Mouse (Mus musculus): ENCODE measurements around the gene Akap8l. TPM values are rescaled to one million over a fixed set of nuclear protein-coding genes. Genes with fewer than 3 reads are reported as not detected.

Gene Akap8l
- polyA plus RNA-seq, 1 experiment, result 189 TPM

DNA sequence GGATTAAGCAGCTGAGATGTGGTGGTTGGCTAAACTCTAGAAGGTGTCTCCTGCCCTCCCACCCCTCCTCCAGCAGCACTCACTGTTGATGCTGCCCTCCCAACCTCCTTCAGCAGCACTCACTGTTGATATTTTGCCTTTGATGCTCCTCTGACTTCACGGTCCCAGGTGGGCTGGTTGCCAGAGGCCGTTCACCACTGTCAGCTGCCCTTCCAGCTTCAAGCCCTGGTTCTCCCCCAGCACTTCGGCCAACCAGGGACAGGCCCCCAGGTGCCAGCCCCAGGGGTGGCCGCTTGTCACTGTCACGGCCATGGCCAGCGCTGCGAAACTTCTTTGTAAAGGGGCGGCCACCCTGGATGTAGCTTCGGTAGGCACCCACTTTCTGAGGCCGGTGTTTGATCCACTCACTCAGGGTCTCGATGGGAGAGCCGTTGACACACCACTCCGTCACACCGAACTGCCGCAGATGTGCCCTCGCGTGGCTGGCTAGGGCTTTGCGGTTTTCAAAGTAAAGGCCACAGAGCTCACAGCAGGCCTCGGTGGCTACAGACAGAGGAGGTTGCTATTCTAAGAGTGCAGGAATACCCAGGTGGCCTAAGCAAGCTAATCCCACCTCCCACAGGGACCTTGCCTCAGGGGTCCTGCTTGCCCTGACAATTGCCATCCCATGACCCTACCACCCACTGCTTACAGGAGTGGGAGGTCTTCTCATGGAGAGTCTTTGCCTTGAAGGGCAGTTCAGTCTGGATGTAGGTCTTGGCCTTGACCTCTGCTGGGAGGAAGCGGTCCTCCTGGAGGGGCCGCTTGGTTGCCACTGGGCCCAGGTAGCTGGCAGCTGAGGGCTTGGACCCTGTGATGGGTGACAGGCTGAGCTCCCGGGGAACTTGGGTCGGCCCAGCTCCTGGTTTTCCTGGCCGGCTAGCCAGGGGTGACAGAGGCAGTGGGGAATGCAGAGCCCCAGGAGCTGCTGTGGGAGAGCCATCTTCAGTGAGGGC, 6.7 kb upstream of the Akap8l start:
- TF ChIP-seq POLR2A (IDR thresholded peaks at IDR 0.05; ENCODE audit: borderline replicate concordance, extremely low read depth, insufficient read depth, insufficient read length, poor library complexity, severe bottlenecking), result no peak
- TF ChIP-seq CTCF (IDR thresholded peaks at IDR 0.05; ENCODE audit: borderline replicate concordance, extremely low read depth, insufficient read depth, insufficient read length), result no peak
- no peak for DNase-seq (ENCODE audit: low read depth)

DNA sequence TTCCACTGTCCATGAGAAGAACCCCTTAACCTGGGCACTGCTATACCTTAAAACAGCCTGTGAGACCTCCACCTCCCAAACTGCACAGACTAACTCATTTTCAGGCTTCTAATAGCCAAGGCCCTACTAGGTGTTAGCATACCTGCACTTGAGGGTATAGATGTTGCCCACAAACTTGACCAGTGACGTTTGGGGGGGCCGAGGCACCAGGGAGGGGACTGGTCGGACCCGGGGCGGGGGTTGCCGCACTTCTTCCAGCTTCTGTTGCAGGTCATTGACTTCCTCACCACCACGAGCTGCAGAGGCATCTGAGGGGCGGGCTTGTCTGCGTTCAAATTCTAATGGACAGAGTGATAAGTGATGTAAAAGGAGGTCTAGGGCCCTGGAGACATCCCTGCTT, 5.9 kb upstream of the Akap8l start:
- no peak for DNase-seq (ENCODE audit: low read depth)
- no peak for TF ChIP-seq CTCF (IDR thresholded peaks at IDR 0.05; ENCODE audit: borderline replicate concordance, extremely low read depth, insufficient read depth, insufficient read length)
- TF ChIP-seq POLR2A (IDR thresholded peaks at IDR 0.05; ENCODE audit: borderline replicate concordance, extremely low read depth, insufficient read depth, insufficient read length, poor library complexity, severe bottlenecking), result no peak

DNA sequence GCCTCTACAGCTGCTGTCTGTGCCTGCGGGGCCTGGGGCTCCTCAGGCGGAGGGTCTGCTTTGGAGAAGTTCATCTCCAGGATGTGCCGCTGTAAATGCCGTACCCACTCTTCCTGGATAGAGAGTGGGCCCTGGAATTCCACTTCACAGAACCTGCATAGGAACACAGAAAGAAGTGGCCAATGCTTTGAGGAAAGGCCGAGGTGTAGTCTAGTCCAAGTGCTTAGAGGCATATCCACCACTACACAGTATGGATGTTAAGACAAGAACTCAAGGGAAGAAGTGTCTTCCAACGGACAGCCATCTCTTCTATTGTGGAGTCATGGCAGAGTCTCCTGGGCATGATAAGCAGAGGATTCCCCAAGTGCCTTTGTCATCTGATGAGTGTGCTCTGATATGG, 4.6 kb upstream of the Akap8l start:
- no peak for DNase-seq (ENCODE audit: low read depth)
- no peak for TF ChIP-seq CTCF (IDR thresholded peaks at IDR 0.05; ENCODE audit: borderline replicate concordance, extremely low read depth, insufficient read depth, insufficient read length)
- no peak for TF ChIP-seq POLR2A (IDR thresholded peaks at IDR 0.05; ENCODE audit: borderline replicate concordance, extremely low read depth, insufficient read depth, insufficient read length, poor library complexity, severe bottlenecking)

DNA sequence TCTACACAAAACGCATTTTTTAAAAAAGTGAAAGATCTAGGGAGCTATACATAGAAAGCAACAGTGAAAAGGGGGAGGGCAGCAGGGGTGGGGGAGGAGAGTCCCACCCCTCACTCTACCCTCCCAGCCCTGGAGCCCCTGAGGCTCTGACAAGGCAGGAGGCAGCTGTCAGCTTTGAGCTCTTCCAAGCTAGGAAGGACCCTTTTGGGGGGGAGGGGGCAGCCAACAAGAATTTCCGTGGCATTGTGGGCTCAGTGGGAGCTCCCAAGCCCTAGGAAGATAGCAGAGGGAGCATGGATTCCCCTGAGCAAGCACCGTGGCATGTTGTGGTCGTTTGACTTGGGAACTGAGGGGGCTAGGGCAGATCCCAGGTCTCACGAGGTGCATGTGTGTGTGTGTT, 3.8 kb upstream of the Akap8l start:
- DNase-seq (ENCODE audit: low read depth), result peak; percentile 59
- TF ChIP-seq POLR2A (IDR thresholded peaks at IDR 0.05; ENCODE audit: borderline replicate concordance, extremely low read depth, insufficient read depth, insufficient read length, poor library complexity, severe bottlenecking) (no peak), CTCF (IDR thresholded peaks at IDR 0.05; ENCODE audit: borderline replicate concordance, extremely low read depth, insufficient read depth, insufficient read length) (no peak)

DNA sequence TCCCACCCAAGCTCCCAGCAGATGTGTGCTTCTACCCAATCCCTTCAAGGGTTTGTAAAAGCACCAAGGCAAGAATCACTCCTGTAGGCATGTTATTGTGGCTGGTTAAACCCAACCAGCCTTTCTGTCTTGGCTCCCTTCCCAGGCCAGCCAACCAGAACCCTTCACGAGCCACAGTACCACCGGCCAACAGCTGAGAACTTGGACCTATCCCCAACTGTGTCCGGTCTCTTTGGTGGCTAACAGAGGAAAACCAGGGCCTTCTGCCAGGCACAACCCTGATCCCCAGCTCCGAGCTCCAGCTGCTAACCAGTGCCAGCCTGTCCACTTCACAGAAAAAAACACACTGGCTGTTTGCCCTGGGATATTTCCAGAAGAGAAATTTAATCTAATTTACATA, 3.3 kb upstream of the Akap8l start:
- TF ChIP-seq CTCF (IDR thresholded peaks at IDR 0.05; ENCODE audit: borderline replicate concordance, extremely low read depth, insufficient read depth, insufficient read length) (no peak), POLR2A (IDR thresholded peaks at IDR 0.05; ENCODE audit: borderline replicate concordance, extremely low read depth, insufficient read depth, insufficient read length, poor library complexity, severe bottlenecking) (no peak)
- DNase-seq (ENCODE audit: low read depth), result peak; percentile 88

GRCm38 (mm10) chr17:32351726-32352125, 1.3 kb upstream of the Akap8l start:
- no peak for TF ChIP-seq POLR2A (IDR thresholded peaks at IDR 0.05; ENCODE audit: borderline replicate concordance, extremely low read depth, insufficient read depth, insufficient read length, poor library complexity, severe bottlenecking)
- no peak for TF ChIP-seq CTCF (IDR thresholded peaks at IDR 0.05; ENCODE audit: borderline replicate concordance, extremely low read depth, insufficient read depth, insufficient read length)
- no peak for DNase-seq (ENCODE audit: low read depth)

DNA sequence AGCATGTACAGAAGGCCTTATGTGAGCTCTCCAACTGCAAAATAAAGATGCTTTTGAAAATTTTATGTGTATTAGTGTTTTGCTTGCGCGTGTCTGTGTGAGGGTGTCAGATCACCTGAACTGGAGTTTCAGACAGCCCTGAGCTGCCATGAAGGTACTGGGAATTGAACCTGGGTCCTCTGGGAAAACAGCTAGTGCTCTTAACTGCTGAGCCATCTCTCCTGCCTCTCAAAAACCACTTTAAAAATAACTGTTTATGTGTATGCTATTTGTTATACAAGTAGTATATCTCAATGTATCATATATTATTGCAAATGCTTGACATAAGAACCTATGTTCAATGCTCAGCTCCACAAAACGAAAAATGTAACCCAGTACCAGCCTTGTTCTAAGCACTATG, 862 bp upstream of the Akap8l start:
- no peak for DNase-seq (ENCODE audit: low read depth)
- TF ChIP-seq CTCF (IDR thresholded peaks at IDR 0.05; ENCODE audit: borderline replicate concordance, extremely low read depth, insufficient read depth, insufficient read length), result no peak
- TF ChIP-seq POLR2A (IDR thresholded peaks at IDR 0.05; ENCODE audit: borderline replicate concordance, extremely low read depth, insufficient read depth, insufficient read length, poor library complexity, severe bottlenecking), result no peak

DNA sequence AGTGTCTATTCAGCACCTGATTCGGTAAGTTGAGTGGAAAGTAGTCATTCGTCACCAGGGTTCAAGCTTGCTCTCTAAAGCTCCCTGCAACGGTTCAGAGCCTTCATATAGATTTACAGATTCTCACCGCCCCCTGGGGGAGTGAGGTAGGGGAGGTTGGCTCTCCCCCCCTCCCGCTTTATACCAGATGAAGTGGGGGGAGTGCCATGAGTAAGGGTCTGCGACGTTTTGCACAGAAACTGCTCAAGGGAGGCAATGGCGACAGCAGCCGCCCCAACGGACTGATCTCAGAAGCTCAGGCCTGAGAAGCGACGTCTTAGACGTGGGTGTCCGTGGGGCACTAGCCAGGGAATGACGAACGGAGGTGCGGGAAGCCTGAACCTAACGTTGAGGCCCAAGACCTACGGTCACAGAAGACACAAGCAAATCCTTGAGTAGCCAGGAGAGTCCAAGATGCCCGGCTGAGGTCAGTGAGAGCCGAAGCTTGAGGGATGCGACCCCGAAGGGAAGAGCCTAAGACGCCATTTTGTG, 491 bp downstream of the Akap8l start:
- TF ChIP-seq POLR2A (IDR thresholded peaks at IDR 0.05; ENCODE audit: borderline replicate concordance, extremely low read depth, insufficient read depth, insufficient read length, poor library complexity, severe bottlenecking), result no peak
- no peak for TF ChIP-seq CTCF (IDR thresholded peaks at IDR 0.05; ENCODE audit: borderline replicate concordance, extremely low read depth, insufficient read depth, insufficient read length)
- DNase-seq (ENCODE audit: low read depth), result no peak

- peak; percentile 73 for DNase-seq (ENCODE audit: low read depth)
- TF ChIP-seq CTCF (IDR thresholded peaks at IDR 0.05; ENCODE audit: borderline replicate concordance, extremely low read depth, insufficient read depth, insufficient read length), result peak; percentile 81
- no peak for TF ChIP-seq POLR2A (IDR thresholded peaks at IDR 0.05; ENCODE audit: borderline replicate concordance, extremely low read depth, insufficient read depth, insufficient read length, poor library complexity, severe bottlenecking)
Observed at GRCm38 (mm10) chr17:32349037-32349732, 1.2 kb downstream of the Akap8l start.

GRCm38 (mm10) chr17:32348406-32348805, 2.0 kb downstream of the Akap8l start:
- no peak for DNase-seq (ENCODE audit: low read depth)
- TF ChIP-seq CTCF (IDR thresholded peaks at IDR 0.05; ENCODE audit: borderline replicate concordance, extremely low read depth, insufficient read depth, insufficient read length) (no peak), POLR2A (IDR thresholded peaks at IDR 0.05; ENCODE audit: borderline replicate concordance, extremely low read depth, insufficient read depth, insufficient read length, poor library complexity, severe bottlenecking) (no peak)

DNA sequence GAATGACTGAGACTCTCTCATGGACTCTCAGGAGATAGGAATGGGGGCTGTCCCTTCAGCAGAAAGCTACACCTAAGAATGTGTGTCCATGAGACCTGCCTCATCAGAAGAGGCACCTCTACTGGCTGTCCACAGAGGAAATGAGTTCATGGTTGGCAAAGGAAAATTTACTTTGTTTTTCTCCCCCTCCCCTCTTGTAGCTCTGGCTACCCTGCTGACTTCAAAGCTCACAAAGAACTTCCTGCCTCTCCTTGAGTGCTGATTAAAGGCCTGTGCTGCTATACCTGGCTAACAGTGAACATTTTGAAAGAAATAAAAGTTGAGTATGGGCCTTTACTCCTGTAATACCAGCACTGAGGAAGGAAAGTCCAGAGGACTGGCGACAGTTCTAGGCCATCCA, 9.3 kb downstream of the Akap8l start:
- no peak for DNase-seq (ENCODE audit: low read depth)
- no peak for TF ChIP-seq POLR2A (IDR thresholded peaks at IDR 0.05; ENCODE audit: borderline replicate concordance, extremely low read depth, insufficient read depth, insufficient read length, poor library complexity, severe bottlenecking)
- no peak for TF ChIP-seq CTCF (IDR thresholded peaks at IDR 0.05; ENCODE audit: borderline replicate concordance, extremely low read depth, insufficient read depth, insufficient read length)
